Mouse (Mus musculus) midbrain, embryonic 13.5 days (tissue): Measurements from ENCODE around the gene F7. TPM values are rescaled to one million over a fixed set of nuclear protein-coding genes. Genes with fewer than 3 reads are reported as not detected.

ENCODE experiments used
- polyA plus RNA-seq: library from polyadenylated mRNA; unstranded; fragments of >200 nt; fragmentation: Nextera tagmentation; extraction: Ambion mirVana; gene quantifications from 2 replicates; pipeline ENCODE4 v1.2.1, GENCODE M21; 2015

F7 gene
- polyA plus RNA-seq, 1 experiment from 2014 or later: not detected

Other genes starting within 250 kb of the F7 start
- 130 and 141 TPM in 2 replicates for gene Mcf2l, start 152.2 kb upstream of the F7 start, polyA plus RNA-seq
- 0.35 and 0.42 TPM in 2 replicates for gene F10, start 11.3 kb downstream of the F7 start, polyA plus RNA-seq
- 1.00 and 1.2 TPM in 2 replicates for gene Proz, start 34.9 kb downstream of the F7 start, polyA plus RNA-seq
- 49.2 and 50.0 TPM in 2 replicates for gene Pcid2, start 79.4 kb downstream of the F7 start, polyA plus RNA-seq
- 69.6 and 76.1 TPM in 2 replicates for gene Cul4a, start 79.6 kb downstream of the F7 start, polyA plus RNA-seq
- gene Lamp1, start 133.1 kb downstream of the F7 start, polyA plus RNA-seq: 223 and 242 TPM in 2 replicates
- 15.0 and 17.9 TPM in 2 replicates for gene Grtp1, start 174.6 kb downstream of the F7 start, polyA plus RNA-seq
- 0.23 TPM in 1 of 2 replicates, not detected in the other for gene Adprhl1, start 228.1 kb downstream of the F7 start, polyA plus RNA-seq